Mouse (Mus musculus) embryo, embryonic 11 days (tissue): ENCODE measurements around the gene Uck1.

ENCODE experiments used
- DNase-seq: peaks from one replicate; pipeline ENCODE4 v3.0.0-alpha.2; 2015

Uck1 gene

GRCm38 (mm10) chr2:32218541-32219334 is 41.2 kb downstream of the Uck1 start:
- no peak for DNase-seq

GRCm38 (mm10) chr2:32218113-32218512 is 41.8 kb downstream of the Uck1 start:
- no peak for DNase-seq

- DNase-seq, result no peak
These were observed 42.3 kb downstream of the Uck1 start for GRCm38 (mm10) chr2:32217656-32218055.

GRCm38 (mm10) chr2:32216506-32216905 is 43.5 kb downstream of the Uck1 start:
- DNase-seq, result no peak

- DNase-seq, result no peak
These were observed 44.4 kb downstream of the Uck1 start for GRCm38 (mm10) chr2:32215576-32215975.

- no peak for DNase-seq
These were observed 47.0 kb downstream of the Uck1 start for GRCm38 (mm10) chr2:32213000-32213399.

- DNase-seq, result no peak
These were observed 48.3 kb downstream of the Uck1 start for GRCm38 (mm10) chr2:32211689-32212088.

- no peak for DNase-seq
These were observed 52.3 kb downstream of the Uck1 start for GRCm38 (mm10) chr2:32207682-32208081.
